Mouse (Mus musculus) ES-Bruce4 (cell line): ENCODE measurements around the gene Tmem144.
A peak's percentile ranks its signal among the peaks of the same experiment; 100 is the strongest.

Experiments
- CTCF ChIP-seq: IDR thresholded peaks from one replicate; pipeline ENCODE4 v1.8.1; 2011; ENCODE audit warnings: low read depth, low read length
- POLR2A ChIP-seq: IDR thresholded peaks from one replicate; pipeline ENCODE4 v1.8.1; 2011; ENCODE audit warnings: low read length; ENCODE audit not compliant: insufficient read depth

- no peak for TF ChIP-seq POLR2A
- TF ChIP-seq CTCF = peak; percentile 17
These were observed 32.2 kb upstream of the Tmem144 start for GRCm38 (mm10) chr3:79884761-79885189.
